In genomic region chr7:40144431-40144830, GRCm38 (mm10) we compare ENCODE assay signal across 18 mouse cellular contexts.
"Had no signal": no experiment of that assay in that cellular context is flagged by ENCODE, and none has a peak within 500 bp of the region (broad histone marks: within the 10 kb centered on the region; RNA-seq: fewer than 3 reads in every experiment).

No protein-coding gene starts in this region.

- H3K9me3 ChIP-seq: lung, embryonic 15.5 days; megakaryocyte, embryonic 14.5 days; midbrain, embryonic 13.5 days; midbrain, embryonic 15.5 days; neural tube, embryonic 12.5 days had no signal

- H3K4me2 ChIP-seq: lung, embryonic 15.5 days; midbrain, embryonic 11.5 days; midbrain, embryonic 13.5 days; midbrain, embryonic 15.5 days; neural tube, embryonic 12.5 days had no signal

- DNase-seq: liver, postnatal 0 days; lung, adult 2 months; lung, postnatal 14 days; lung, postnatal 36 days; right cerebral cortex, postnatal 25 days; right cerebral cortex, postnatal 4 days; spleen, adult 18-20 months; thymus, adult 18-20 months; thymus, postnatal 14 days; thymus, postnatal 36 days had no signal

- H3K27ac ChIP-seq: lung, embryonic 15.5 days; macrophage; midbrain, embryonic 13.5 days; midbrain, embryonic 15.5 days; neural tube, embryonic 12.5 days had no signal

- H3K4me3 ChIP-seq: lung, embryonic 15.5 days; megakaryocyte, embryonic 14.5 days; midbrain, embryonic 13.5 days; midbrain, embryonic 15.5 days; neural tube, embryonic 12.5 days had no signal

- H3K36me3 ChIP-seq: lung, embryonic 15.5 days; midbrain, embryonic 13.5 days; midbrain, embryonic 15.5 days; neural tube, embryonic 12.5 days had no signal

- ATAC-seq: liver, postnatal 0 days; lung, postnatal 0 days; midbrain, embryonic 13.5 days; midbrain, embryonic 15.5 days had no signal

- H3K27me3 ChIP-seq: lung, embryonic 15.5 days; megakaryocyte, embryonic 14.5 days; midbrain, embryonic 13.5 days; midbrain, embryonic 15.5 days; neural tube, embryonic 12.5 days had no signal

- H3K9ac ChIP-seq: liver, postnatal 0 days; lung, embryonic 15.5 days; midbrain, embryonic 13.5 days; midbrain, embryonic 15.5 days; neural tube, embryonic 12.5 days had no signal

- H3K4me1 ChIP-seq: lung, embryonic 15.5 days; megakaryocyte, embryonic 14.5 days; midbrain, embryonic 13.5 days; midbrain, embryonic 15.5 days; neural tube, embryonic 12.5 days had no signal
